Mouse (Mus musculus) embryonic facial prominence, embryonic 13.5 days (tissue): ENCODE measurements at regions not wholly inside any gene's neighbourhood (a gene's known extent, or its start where the extent isn't known, plus 50 kb on each side); places are given as distances from the start of the nearest gene placed in this dataset.

Experiments
- ATAC-seq: fragments of 200-750 bp; cut with Nextera tagmentation; 2 replicates; pipeline ENCODE4 v1.8.0; 2017; ENCODE audit warnings: low read depth; ENCODE audit not compliant: insufficient number of reproducible peaks, insufficient read depth, low FRiP score, low TSS enrichment
- H3K27ac ChIP-seq: fragments of 300-500 bp; sonication (generic); 2 replicates; pipeline ENCODE4 v1.5.1; 2015; ENCODE audit warnings: moderate library complexity, mild to moderate bottlenecking, inconsistent platforms
- H3K27me3 ChIP-seq: fragments of 300-500 bp; sonication (generic); 2 replicates; pipeline ENCODE4 v1.6.1; 2015; ENCODE audit warnings: mild to moderate bottlenecking, inconsistent platforms
- H3K36me3 ChIP-seq: fragments of 300-500 bp; sonication (generic); 2 replicates; pipeline ENCODE4 v1.6.1; 2015; ENCODE audit warnings: mild to moderate bottlenecking, inconsistent platforms
- H3K4me1 ChIP-seq: fragments of 300-500 bp; sonication (generic); 2 replicates; pipeline ENCODE4 v1.6.1; 2015; ENCODE audit warnings: inconsistent platforms
- H3K4me2 ChIP-seq: fragments of 300-500 bp; sonication (generic); 2 replicates; pipeline ENCODE4 v1.6.1; 2015; ENCODE audit warnings: moderate library complexity, mild to moderate bottlenecking, inconsistent platforms
- H3K4me3 ChIP-seq: fragments of 300-500 bp; sonication (generic); 2 replicates; pipeline ENCODE4 v1.5.1; 2015; ENCODE audit warnings: mild to moderate bottlenecking, inconsistent platforms
- H3K9ac ChIP-seq: fragments of 300-500 bp; sonication (generic); 2 replicates; pipeline ENCODE4 v1.6.1; 2015; ENCODE audit warnings: mild to moderate bottlenecking, inconsistent platforms
- H3K9me3 ChIP-seq: fragments of 300-500 bp; sonication (generic); 2 replicates; pipeline ENCODE4 v1.6.1; 2016; ENCODE audit warnings: inconsistent platforms
- WGBS: fragments of 180-500 bp; shearing (Covaris S2); methylation state at CpG from one replicate; pipeline ENCODE4 v1.1.7; 2015; ENCODE audit warnings: mixed read lengths; 5-methylcytosine and 5-hydroxymethylcytosine counted together

DNA sequence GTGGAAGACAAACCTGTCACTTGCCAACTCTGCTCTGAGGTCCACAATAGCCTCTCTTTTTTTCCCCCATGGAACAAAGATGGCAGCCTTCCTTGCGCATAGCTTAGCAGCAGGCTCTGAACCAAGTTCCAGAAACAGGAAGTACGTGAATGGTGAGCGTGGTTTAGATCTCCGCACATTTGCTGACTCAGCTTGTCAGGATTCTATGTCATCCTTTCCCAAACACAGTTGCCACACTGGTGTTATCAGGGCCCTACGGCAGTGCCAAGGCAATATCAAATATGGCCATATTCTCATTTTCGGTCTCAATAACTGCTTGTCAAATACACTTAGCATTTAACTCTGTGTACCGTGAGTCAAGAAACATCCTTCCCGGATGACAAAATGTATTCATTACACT, 161.8 kb upstream of the Irx5 start:
- WGBS: 88% methylated on average over 8 of the region's 8 CpGs
- ATAC-seq: no peak
- no peaks in the 10 kb centered on the region for H3K9me3 ChIP-seq
- peaks cover 16% of the 10 kb centered on the region for H3K4me1 ChIP-seq
- H3K9ac ChIP-seq: no peak overlapping the region
- H3K27ac ChIP-seq: no peak overlapping the region
- H3K36me3 ChIP-seq: no peaks in the 10 kb centered on the region
- peaks cover 4% of the 10 kb centered on the region; the same call in 1 of the 2 replicates for H3K27me3 ChIP-seq
- H3K4me2 ChIP-seq: no peak overlapping the region
- H3K4me3 ChIP-seq: no peak overlapping the region

DNA sequence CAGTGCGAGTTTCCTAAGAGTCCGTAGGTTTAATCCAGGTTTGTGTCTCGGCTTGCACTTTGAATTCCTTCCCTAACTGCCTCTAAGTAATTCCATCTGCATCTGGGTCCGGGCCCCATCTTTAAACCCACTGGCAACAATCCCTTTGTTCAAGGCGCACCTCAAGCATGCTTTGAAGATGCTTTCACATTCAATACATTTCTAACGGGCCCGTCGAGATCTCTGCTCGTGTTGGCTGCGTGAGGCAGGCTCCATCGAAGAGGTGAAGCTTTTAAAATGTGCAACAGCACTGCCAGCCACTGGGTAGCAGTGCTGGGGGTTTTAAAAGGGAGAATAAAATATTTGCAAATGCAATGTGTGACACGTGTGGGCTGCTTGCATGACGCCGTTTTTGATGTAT, 163.4 kb upstream of the Irx5 start:
- Histone ChIP-seq H3K27ac (0 out of 2 replicates have a peak overlapping the region, but pooled peaks have one; percentile 16), H3K27me3 (peaks cover 4% of the 10 kb centered on the region; the same call in 1 of the 2 replicates), H3K4me2 (peak overlapping the region; percentile 41), H3K4me3 (no peak overlapping the region), H3K9me3 (peaks cover 5% of the 10 kb centered on the region), H3K4me1 (peaks cover 16% of the 10 kb centered on the region), H3K9ac (no peak overlapping the region), H3K36me3 (no peaks in the 10 kb centered on the region)
- no peak for ATAC-seq
- 13% methylated on average over 14 of the region's 14 CpGs for WGBS

DNA sequence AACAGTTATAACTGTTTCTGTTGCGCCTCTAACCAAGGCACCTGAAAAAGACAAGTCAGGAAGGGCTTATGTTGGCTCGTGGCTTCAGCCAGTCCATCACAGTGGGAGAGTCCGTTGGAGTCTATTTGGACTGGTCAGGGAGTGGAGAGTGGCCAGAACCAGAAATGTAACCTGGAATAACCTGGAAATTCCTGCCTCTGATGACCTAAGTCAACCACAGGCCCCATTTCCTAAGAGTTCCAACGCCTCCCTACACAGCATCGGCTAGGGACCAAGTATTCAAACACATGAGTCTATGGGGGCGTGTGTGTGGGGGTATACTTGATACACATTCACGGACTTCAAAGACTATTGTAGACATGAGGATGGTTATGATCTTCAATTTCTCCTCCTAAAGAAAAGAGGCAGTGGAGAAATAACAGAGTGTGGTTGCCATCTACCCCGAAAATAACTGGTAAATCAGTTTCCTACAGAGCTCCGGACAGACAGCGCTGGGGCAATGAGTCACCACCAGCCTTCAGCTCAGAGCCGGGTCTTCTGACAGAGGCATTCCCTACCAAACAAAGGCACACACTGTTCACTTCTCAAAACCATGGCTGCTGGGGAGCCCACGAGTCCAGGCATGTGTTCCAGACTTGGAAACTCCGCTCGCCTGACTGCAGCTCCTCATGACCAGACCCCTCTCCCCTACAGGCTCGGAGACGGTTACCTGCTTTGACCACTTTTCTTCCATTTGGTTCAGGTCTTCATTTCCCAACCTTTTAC, 167.0 kb upstream of the Irx5 start:
- WGBS: 76% methylated on average over 16 of the region's 16 CpGs
- no peak for ATAC-seq

DNA sequence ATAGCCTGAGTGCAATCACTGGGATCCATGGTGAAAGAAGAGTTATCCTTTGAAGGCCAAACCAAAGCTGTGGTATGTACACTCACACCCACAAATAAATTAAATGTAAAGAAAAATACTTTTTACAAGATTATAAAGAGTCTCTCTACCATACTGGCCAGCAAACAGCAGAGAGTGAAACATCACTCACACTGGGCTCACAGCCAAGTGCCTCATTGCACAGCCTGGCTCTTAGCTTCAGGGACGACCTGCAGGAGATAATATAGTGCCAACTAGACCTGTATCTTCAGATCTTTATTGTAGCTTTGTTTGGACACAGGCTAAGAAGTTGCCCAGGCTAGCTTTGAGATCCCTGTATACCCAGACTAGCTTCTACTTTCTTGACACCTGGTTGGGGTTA, 174.1 kb upstream of the Irx5 start:
- Histone ChIP-seq H3K27me3 (no peaks in the 10 kb centered on the region), H3K4me2 (no peak overlapping the region), H3K27ac (no peak overlapping the region), H3K9ac (no peak overlapping the region), H3K9me3 (no peaks in the 10 kb centered on the region), H3K36me3 (no peaks in the 10 kb centered on the region), H3K4me3 (no peak overlapping the region), H3K4me1 (peaks cover 10% of the 10 kb centered on the region)
- 49% methylated on average over 1 of the region's 1 CpGs for WGBS
- no peak for ATAC-seq

More for the DNA sequence above, 167.0 kb upstream of the Irx5 start:
- peaks cover 16% of the 10 kb centered on the region for H3K4me1 ChIP-seq
- no peak overlapping the region for H3K4me2 ChIP-seq
- no peak overlapping the region for H3K4me3 ChIP-seq
- no peaks in the 10 kb centered on the region for H3K36me3 ChIP-seq
- no peak overlapping the region for H3K9ac ChIP-seq
- no peak overlapping the region; the same call in 1 of the 2 replicates for H3K27ac ChIP-seq
- H3K27me3 ChIP-seq: peaks cover 4% of the 10 kb centered on the region; the same call in 1 of the 2 replicates
- H3K9me3 ChIP-seq: peaks cover 5% of the 10 kb centered on the region

DNA sequence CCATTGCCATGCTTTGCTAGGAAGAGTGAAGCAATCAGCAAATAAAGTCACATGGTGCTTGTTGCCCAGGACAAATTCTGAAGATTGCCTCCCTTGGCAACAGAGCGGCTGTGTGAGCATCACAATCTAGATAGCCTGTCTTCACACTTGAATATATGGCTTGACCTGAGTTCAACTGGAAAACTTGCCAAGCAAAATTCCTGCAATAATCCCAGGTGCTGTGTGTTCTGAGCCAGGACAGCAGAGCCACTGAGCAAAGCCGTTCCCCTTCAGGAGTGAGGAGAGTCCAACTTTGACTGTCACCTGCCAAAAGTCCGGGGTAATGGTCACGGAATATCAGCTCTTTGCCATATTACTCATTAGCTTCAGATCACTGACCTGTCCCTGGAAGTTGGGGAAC, 176.8 kb upstream of the Irx5 start:
- Histone ChIP-seq H3K4me1 (peaks cover 20% of the 10 kb centered on the region), H3K4me3 (no peak overlapping the region), H3K9me3 (no peaks in the 10 kb centered on the region), H3K9ac (no peak overlapping the region), H3K27ac (no peak overlapping the region), H3K27me3 (no peaks in the 10 kb centered on the region), H3K36me3 (no peaks in the 10 kb centered on the region), H3K4me2 (no peak overlapping the region)
- 90% methylated on average over 4 of the region's 4 CpGs for WGBS
- no peak for ATAC-seq

DNA sequence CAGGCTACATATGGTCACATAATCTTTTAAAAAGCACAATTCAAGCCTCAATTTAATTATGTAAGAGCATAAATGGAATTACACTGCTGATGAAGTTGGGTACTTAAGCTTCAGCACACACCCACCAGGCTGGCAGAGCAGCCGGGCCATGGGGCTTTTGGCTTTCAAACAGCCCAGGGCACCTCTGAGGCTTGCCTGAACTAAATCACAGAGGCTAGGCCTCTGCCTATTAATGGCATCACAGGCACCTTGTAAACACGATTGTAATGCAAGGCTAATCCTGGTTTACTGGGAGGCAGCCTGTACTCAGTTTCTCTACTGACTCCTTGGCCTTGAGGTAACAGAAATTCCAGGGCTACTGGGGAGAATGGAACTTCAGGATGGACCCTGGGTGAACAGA, 178.1 kb upstream of the Irx5 start:
- no peak for ATAC-seq

DNA sequence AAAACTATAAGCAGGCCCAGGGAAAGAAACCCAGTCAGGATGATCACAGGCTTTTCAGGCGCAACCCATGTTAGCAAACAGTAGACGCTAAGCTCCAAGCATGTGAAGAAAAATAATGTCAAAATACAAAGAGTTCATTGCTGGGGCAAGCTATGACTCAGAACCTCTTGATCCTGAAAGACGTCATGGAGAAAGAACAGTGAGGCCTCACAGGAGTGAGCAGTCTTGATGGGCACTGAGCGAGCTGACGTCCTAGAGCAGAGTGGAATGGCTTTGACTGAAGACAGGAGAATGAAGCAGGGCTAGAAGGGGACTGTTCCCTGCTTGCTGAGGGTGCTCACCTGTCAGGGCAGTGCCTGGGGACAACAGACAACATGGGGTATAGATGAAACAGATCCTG, 181.3 kb upstream of the Irx5 start:
- Histone ChIP-seq H3K27me3 (no peaks in the 10 kb centered on the region), H3K4me1 (peaks cover 20% of the 10 kb centered on the region), H3K36me3 (no peaks in the 10 kb centered on the region), H3K9ac (no peak overlapping the region), H3K9me3 (no peaks in the 10 kb centered on the region), H3K27ac (no peak overlapping the region), H3K4me2 (no peak overlapping the region), H3K4me3 (no peak overlapping the region)
- no peak for ATAC-seq
- WGBS: 66% methylated on average over 5 of the region's 5 CpGs

More for the DNA sequence above, 178.1 kb upstream of the Irx5 start:
- Histone ChIP-seq H3K36me3 (no peaks in the 10 kb centered on the region), H3K4me1 (peaks cover 20% of the 10 kb centered on the region), H3K4me2 (no peak overlapping the region), H3K9me3 (no peaks in the 10 kb centered on the region), H3K27ac (0 out of 2 replicates have a peak overlapping the region, but pooled peaks have one; percentile 22), H3K27me3 (no peaks in the 10 kb centered on the region), H3K4me3 (no peak overlapping the region), H3K9ac (no peak overlapping the region)
- WGBS: 33% methylated on average over 2 of the region's 2 CpGs

DNA sequence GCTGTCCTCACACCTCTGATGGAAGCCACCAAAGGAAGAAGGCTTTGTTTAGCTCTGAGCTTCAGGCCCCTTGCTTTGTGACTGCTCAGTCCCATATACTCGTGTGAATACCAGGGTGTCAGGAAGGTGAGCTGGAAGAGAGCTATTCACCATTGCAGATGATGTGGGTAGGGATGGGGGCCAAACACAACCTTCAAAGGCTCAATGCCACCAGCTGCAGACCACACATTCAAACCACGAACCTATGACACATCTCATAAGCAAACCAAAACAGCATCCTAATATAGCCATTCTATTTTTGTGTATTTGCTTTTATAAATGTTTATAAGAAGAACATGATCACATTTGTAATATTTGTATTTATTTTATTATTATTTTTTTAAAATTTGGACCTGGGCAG, 183.3 kb upstream of the Irx5 start:
- H3K36me3 ChIP-seq: no peaks in the 10 kb centered on the region
- no peak overlapping the region for H3K27ac ChIP-seq
- H3K9me3 ChIP-seq: no peaks in the 10 kb centered on the region
- no peak overlapping the region for H3K9ac ChIP-seq
- H3K27me3 ChIP-seq: no peaks in the 10 kb centered on the region
- H3K4me1 ChIP-seq: peaks cover 13% of the 10 kb centered on the region
- H3K4me2 ChIP-seq: no peak overlapping the region
- no peak for ATAC-seq
- no peak overlapping the region for H3K4me3 ChIP-seq
- 76% methylated on average over 2 of the region's 2 CpGs for WGBS

DNA sequence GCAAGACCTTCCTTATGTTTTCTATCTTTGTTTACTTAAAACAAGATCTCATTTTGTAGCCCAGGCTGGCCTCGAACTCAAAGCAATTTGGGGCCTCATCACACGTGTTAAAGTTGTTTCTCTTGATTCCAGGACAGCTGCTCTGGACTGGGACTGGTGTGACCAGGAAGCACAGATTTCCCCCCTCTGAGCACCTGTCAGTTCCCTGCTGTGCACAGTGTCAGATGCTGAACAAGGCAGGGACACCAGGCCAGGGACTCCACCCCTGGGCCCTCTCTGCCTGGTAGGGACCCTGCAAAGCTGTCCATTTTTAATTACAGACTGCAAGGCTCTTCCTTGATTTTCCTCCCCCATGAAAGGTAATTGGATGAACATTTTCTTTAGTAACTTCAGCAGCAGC, 185.8 kb upstream of the Irx5 start:
- H3K4me3 ChIP-seq: no peak overlapping the region

DNA sequence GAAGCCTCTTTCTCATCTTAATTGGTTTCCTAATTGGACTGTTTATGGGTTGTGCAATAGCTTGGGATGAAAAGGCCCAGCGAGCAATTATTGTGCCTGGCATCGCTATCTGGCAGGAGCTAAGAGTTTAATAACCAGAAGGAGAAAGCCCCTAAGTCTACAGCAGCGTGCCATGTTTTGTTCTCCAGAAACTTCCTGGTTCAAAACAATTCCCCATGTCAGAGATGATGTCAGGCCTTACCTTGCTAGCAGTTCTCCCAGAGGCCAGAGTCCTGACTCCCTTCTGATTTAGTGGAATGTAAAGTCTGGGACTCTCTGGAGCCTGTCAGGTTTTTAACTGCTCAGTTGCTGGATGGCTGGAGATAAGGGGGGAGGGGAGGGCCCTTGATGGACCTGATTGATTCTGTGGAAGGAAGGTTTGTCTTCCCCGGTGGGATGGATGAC, 190.1 kb upstream of the Irx5 start:
- ATAC-seq: no peak
- Histone ChIP-seq H3K4me3 (no peak overlapping the region), H3K4me1 (no peaks in the 10 kb centered on the region; the same call in 1 of the 2 replicates), H3K9me3 (no peaks in the 10 kb centered on the region), H3K4me2 (no peak overlapping the region), H3K9ac (no peak overlapping the region), H3K27me3 (no peaks in the 10 kb centered on the region), H3K36me3 (no peaks in the 10 kb centered on the region), H3K27ac (no peak overlapping the region)
- 46% methylated on average over 4 of the region's 4 CpGs for WGBS

More for the DNA sequence above, 185.8 kb upstream of the Irx5 start:
- no peak overlapping the region for H3K9ac ChIP-seq
- peaks cover 4% of the 10 kb centered on the region; the same call in 1 of the 2 replicates for H3K4me1 ChIP-seq
- H3K36me3 ChIP-seq: no peaks in the 10 kb centered on the region
- no peak overlapping the region for H3K27ac ChIP-seq
- ATAC-seq: no peak
- H3K27me3 ChIP-seq: no peaks in the 10 kb centered on the region
- 55% methylated on average over 2 of the region's 2 CpGs for WGBS
- no peaks in the 10 kb centered on the region for H3K9me3 ChIP-seq
- H3K4me2 ChIP-seq: no peak overlapping the region

DNA sequence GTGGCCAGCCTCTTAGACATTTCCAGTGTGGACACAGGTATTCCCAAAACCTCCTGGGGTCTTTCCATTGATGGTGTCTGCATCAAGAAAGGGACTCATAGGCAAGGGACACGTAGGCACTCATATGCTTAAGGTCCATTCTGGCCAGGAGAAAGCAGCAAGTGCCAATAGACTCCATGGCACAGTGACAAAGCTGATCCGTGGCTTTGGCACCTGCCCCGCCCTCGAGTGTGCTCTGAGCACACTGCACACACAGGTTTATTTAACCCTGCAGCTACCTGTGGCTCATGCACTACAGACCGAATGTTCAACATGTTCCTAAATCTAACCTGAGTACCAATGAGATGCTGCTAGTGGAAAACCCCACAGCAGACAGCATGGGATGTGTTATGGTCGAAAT, 192.1 kb upstream of the Irx5 start:
- H3K36me3 ChIP-seq: no peaks in the 10 kb centered on the region
- no peaks in the 10 kb centered on the region for H3K9me3 ChIP-seq
- ATAC-seq: no peak
- no peaks in the 10 kb centered on the region for H3K27me3 ChIP-seq
- no peak overlapping the region for H3K4me3 ChIP-seq
- 79% methylated on average over 6 of the region's 6 CpGs for WGBS
- no peak overlapping the region for H3K4me2 ChIP-seq
- H3K27ac ChIP-seq: no peak overlapping the region
- no peaks in the 10 kb centered on the region; the same call in 1 of the 2 replicates for H3K4me1 ChIP-seq
- no peak overlapping the region for H3K9ac ChIP-seq

DNA sequence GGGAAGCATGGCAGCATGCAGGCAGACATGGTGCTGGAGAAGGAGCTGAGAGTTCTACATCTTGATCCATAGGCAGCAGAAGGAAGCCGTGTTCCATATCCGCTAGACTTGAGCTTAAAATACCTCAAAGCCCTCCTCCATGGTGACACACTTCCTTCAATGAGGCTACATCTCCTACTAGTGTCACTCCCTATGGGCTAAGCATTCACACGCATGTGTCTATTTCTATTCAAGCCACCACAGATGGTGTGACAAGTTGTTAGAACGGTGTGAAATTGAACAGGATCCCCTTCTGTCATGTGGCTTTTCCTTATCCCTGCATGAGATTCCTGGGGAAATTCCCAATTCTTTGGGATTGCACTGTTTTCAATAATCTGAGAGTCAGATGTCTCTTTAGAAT, 192.9 kb upstream of the Irx5 start:
- Histone ChIP-seq H3K4me3 (no peak overlapping the region), H3K4me2 (no peak overlapping the region), H3K27me3 (no peaks in the 10 kb centered on the region), H3K9ac (no peak overlapping the region), H3K4me1 (no peaks in the 10 kb centered on the region; the same call in 1 of the 2 replicates), H3K36me3 (no peaks in the 10 kb centered on the region), H3K27ac (no peak overlapping the region), H3K9me3 (no peaks in the 10 kb centered on the region)
- ATAC-seq: no peak
- 91% methylated on average over 4 of the region's 4 CpGs for WGBS
